Mouse (Mus musculus) left cerebral cortex, adult 11 months (tissue): ENCODE measurements around the gene Abcb6.

Source experiments
- DNase-seq: peaks from one replicate; pipeline ENCODE4 v3.0.0; 2022; ENCODE audit warnings: low spot score

Abcb6 gene

GRCm38 (mm10) chr1:75145589-75145988, 34.6 kb downstream of the Abcb6 start:
- no peak for DNase-seq

GRCm38 (mm10) chr1:75142301-75143261, 37.6 kb downstream of the Abcb6 start, which contains the start of the genes Cnppd1 and Retreg2:
Gene Cnppd1 (minus strand): TSS chr1:75142711.
Gene Retreg2 (plus strand): TSS chr1:75142778.
- DNase-seq = peak; percentile 94

- peak; percentile 36 for DNase-seq
Measured at GRCm38 (mm10) chr1:75141486-75142190, 38.6 kb downstream of the Abcb6 start.

- DNase-seq = no peak
Measured at GRCm38 (mm10) chr1:75140601-75141190, 39.5 kb downstream of the Abcb6 start.

GRCm38 (mm10) chr1:75138448-75138847, 41.7 kb downstream of the Abcb6 start:
- DNase-seq = no peak

- no peak for DNase-seq
Measured at GRCm38 (mm10) chr1:75136730-75137129, 43.5 kb downstream of the Abcb6 start.

- DNase-seq = no peak
Measured at GRCm38 (mm10) chr1:75136293-75136692, 43.9 kb downstream of the Abcb6 start.

- DNase-seq = no peak
Measured at GRCm38 (mm10) chr1:75133421-75134207, 46.6 kb downstream of the Abcb6 start, which contains the start of gene Slc23a3. Gene Slc23a3 (minus strand): TSS chr1:75133890.

- DNase-seq = no peak
Measured at GRCm38 (mm10) chr1:75128641-75129040, 51.6 kb downstream of the Abcb6 start.

GRCm38 (mm10) chr1:75125418-75125817, 54.8 kb downstream of the Abcb6 start:
- DNase-seq = no peak

- DNase-seq = peak; percentile 85
Measured at GRCm38 (mm10) chr1:75124346-75125321, 55.6 kb downstream of the Abcb6 start, which contains the start of gene Nhej1. Gene Nhej1 (minus strand): TSS chr1:75125200.

- DNase-seq = no peak
Measured at GRCm38 (mm10) chr1:75122211-75122610, 58.0 kb downstream of the Abcb6 start.
